Mouse (Mus musculus): ENCODE measurements around the gene 1810013L24Rik.

1810013L24Rik gene

DNA sequence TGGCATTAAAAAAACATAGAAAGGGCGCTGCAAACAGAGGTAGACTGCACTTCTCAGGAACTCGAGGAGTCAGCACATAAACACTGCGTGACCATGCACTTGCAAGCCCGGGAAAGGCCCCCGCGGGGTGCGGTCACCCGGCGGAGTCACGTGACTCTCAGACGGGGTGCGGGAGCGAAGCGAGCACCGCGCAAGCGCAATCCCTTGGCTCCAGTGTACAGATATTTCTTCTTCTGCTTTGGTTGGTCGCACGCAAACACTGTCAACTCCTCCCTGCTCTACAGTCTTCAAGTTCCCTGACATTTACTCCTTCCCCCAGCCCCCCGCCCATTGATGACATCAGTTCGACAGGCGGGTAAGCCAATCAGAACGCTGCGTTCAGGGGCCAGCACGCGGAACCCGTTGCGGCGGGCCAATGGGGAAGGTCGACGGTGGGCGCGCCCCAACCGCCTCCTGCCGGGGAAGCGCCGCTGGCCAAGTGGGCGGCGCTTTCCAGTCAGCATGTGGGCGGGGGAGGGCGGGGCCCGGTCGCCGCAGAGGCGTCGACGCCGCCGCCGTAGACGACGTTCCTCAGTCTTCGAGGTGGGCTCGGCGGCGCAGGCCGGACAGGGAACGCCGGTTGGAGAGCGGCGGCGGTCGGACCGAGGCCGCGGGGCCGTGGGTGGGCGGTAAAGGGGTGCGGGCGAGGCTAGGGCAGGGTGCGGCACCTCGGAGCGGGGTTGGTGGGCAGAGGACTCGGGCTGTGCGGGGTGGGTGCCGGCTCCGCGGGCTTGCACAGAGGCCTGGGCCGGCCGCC, at the start of gene 1810013L24Rik:
Gene 1810013L24Rik (plus strand): TSS at position 537 of the 796 bp plus-strand sequence.
- peak; percentile 93 for ATAC-seq (ENCODE audit: insufficient number of reproducible peaks, low FRiP score, low TSS enrichment)

DNA sequence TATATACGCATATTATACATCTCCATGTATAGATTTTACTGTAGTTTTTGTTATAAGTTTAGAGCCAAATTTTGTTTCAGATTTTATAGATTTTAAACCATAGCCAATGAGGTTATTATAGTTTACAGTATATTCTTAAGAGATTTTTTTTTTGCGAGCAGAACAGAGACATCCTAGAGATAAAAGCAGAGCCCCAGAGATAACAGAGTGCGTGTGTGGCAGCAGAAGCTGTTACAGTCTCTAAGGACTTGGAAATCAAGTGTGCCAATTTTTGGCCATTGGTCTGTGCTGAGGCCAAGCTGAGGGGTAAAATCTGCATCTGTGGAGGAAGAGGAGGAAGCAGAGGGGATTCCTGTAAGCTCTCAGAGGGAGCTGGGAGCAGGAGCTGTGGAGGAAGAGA, 49.7 kb upstream of the 1810013L24Rik start:
- ATAC-seq (ENCODE audit: insufficient number of reproducible peaks, low FRiP score, low TSS enrichment) = no peak

DNA sequence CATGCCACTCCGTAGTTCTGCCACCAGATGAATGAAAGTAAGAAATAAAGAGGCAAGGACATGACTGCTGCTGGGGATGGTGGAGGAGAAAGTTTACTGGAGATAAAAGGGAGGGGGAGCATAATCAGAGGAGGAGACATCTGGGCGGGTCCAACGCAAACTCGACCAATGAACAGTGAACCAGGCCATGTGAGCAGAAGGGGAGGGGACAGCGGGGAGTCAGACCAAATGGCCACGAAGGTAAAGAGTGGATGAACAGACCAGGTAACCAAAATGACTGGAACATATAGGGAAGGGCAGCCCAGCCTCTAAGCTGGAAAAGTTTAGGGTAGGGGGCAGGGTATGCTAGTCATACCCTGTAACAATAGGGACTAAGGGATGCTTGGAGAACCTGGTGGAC, 48.7 kb upstream of the 1810013L24Rik start:
- no peak for ATAC-seq (ENCODE audit: insufficient number of reproducible peaks, low FRiP score, low TSS enrichment)

- ATAC-seq (ENCODE audit: insufficient number of reproducible peaks, low FRiP score, low TSS enrichment) = no peak
Observed at GRCm38 (mm10) chr16:8781660-8782059, 48.2 kb upstream of the 1810013L24Rik start.

DNA sequence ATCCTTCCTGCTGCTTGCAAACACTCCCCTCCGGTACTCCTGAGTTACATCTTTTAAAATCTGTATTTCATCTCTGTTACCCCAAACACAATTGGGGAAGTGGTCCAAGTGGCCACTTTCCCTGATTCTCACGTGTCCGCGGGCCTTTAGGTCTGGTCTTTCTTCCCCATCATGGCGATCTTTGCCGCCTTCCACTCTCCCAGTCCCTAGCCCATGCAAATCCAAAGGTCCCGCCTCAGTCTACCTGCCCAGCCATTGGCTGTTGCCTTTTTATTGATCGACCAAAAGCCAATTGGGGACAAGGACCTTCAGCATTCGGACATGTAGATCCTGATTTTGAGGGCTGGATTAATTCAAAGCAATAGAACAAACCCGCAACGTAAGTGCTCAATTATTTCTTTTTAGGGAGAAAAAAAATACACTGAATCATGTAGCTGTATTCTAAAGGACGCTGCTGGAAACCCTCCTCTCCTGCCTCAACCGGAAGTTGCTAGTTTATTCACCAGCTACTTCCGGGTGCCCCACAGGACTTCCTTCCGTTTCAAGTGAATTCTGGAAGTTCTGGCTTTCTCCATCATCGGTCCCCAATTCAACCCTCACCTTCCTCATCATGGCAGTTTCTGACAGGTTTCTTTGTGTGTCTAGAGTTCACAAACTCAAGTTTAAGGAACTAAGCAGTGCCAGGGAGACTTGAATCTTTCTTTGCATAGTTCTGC, 46.5 kb upstream of the 1810013L24Rik start:
- no peak for ATAC-seq (ENCODE audit: insufficient number of reproducible peaks, low FRiP score, low TSS enrichment)

- no peak for ATAC-seq (ENCODE audit: insufficient number of reproducible peaks, low FRiP score, low TSS enrichment)
Observed at GRCm38 (mm10) chr16:8784753-8785152, 45.1 kb upstream of the 1810013L24Rik start.

GRCm38 (mm10) chr16:8790886-8791285, 39.0 kb upstream of the 1810013L24Rik start:
- ATAC-seq (ENCODE audit: insufficient number of reproducible peaks, low FRiP score, low TSS enrichment) = no peak

- no peak for ATAC-seq (ENCODE audit: insufficient number of reproducible peaks, low FRiP score, low TSS enrichment)
Observed at GRCm38 (mm10) chr16:8791949-8792557, 37.8 kb upstream of the 1810013L24Rik start, which contains the start of gene Usp7. Usp7 (minus strand) TSS chr16:8792308.

- ATAC-seq (ENCODE audit: insufficient number of reproducible peaks, low FRiP score, low TSS enrichment) = no peak
Observed at GRCm38 (mm10) chr16:8794952-8795351, 34.9 kb upstream of the 1810013L24Rik start.

DNA sequence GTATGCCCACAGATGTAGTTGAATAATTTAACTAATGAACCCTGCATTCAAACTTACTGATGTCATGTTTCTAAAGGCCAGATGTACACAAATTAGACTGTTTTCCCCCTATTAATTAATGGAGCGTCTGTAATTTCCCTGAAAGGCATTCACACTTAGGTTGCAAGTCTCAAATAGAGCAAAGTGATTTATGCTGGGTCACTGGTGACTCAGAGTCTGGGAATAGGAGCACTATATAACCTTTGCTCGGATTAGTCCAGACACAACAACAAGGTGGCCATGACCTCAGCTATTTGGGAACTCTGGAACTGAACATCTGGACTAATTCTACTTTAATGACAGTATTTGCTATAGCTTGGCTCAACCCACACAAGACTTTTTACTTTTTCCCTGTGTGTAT, 34.0 kb upstream of the 1810013L24Rik start:
- ATAC-seq (ENCODE audit: insufficient number of reproducible peaks, low FRiP score, low TSS enrichment) = no peak

DNA sequence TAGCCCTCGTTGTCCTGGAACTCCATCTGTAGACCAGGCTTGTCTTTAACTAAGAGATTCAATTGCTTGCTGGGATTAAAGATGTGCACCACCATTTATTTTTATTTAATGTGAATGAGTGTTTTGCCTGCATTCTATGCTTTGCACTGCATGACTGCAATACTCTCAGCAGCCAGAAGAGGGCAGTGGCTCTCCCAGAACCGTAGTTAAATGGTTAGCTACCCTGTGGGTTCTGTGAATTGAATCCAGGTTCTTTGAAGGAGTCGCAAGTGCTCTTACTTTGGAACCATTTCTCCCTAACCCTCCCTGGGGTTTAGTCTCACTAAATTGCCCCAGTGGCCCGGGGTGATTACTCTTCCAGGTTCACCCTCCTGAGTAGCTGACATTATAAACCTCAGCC, 23.2 kb upstream of the 1810013L24Rik start:
- no peak for ATAC-seq (ENCODE audit: insufficient number of reproducible peaks, low FRiP score, low TSS enrichment)

DNA sequence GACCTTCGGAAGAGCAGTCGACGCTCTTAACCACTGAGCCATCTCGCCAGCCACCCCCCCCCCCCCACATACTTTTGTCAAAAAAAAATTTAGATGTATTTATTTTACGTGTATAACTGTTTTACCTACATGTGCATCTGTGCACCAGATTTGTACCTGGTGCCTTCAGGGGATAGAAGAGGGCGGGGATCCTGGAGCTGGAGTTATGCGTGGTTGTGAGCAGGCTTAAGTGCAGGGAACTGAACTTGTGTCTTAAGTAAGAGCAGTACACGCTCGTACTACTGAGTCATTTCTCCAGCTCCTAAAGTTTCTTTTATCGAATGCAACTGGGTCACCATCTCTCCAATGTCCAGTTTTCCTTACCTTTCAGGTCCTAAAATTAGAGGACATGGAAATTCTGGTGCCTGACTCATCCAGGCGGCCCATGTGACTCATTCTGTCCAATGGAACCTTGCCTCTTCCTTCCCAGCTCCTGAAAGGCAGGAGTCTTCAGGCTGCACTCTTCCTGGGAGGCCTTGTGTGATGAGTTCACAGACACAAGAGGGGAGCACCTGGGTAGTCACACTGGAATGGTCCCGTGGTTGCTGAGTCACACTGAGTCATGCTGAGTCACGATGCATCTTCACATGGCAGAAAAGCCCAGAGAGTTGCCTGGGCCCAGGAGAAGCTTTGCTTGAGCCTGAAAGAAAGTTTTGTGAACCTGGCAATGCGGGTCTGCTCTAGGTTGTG, 19.3 kb upstream of the 1810013L24Rik start:
- ATAC-seq (ENCODE audit: insufficient number of reproducible peaks, low FRiP score, low TSS enrichment) = no peak

DNA sequence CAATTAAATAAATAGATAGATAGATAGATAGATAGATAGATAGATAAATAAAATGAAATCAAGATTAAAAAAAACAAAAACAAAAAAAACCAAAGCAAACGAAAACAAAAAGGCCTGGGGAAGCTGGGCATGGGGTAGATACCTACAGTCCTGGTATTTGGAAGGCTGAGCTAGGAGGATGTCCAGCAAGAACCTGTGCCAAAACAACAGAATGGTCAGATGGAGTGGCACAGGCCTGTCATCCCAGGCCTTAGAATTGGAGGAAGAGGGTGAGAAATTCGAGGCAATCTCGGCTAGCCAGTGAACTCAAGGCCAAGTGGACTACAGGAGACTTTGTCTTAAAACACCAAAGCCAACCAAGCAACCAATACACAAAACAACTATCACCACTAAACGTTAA, 12.0 kb upstream of the 1810013L24Rik start:
- ATAC-seq (ENCODE audit: insufficient number of reproducible peaks, low FRiP score, low TSS enrichment) = no peak; the same call in 1 of the 2 replicates

DNA sequence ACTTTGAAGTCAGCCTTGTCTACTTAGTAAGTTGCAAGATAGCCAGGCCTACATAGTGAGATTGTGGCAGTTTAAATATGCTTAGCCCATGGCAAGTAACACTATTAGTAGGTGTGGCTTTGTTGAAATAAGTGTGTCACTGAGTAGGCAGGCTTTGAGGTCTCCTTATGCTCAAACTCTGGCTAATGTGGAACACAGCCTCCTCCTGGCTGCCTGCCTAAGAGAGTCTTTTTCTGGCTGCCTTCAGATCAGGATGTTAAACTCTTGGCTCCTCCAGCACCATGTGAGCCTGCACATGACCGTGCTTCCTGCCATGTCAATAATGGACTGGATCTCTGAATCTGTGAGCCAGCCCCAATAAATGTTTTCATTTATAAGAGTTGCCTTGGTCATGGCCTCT, 8.5 kb upstream of the 1810013L24Rik start:
- no peak for ATAC-seq (ENCODE audit: insufficient number of reproducible peaks, low FRiP score, low TSS enrichment)

- ATAC-seq (ENCODE audit: insufficient number of reproducible peaks, low FRiP score, low TSS enrichment) = no peak
Observed at GRCm38 (mm10) chr16:8822586-8822985, 7.3 kb upstream of the 1810013L24Rik start.

GRCm38 (mm10) chr16:8823661-8824060, 6.2 kb upstream of the 1810013L24Rik start:
- no peak for ATAC-seq (ENCODE audit: insufficient number of reproducible peaks, low FRiP score, low TSS enrichment)

- ATAC-seq (ENCODE audit: insufficient number of reproducible peaks, low FRiP score, low TSS enrichment) = no peak
Observed at GRCm38 (mm10) chr16:8827366-8827765, 2.5 kb upstream of the 1810013L24Rik start.

DNA sequence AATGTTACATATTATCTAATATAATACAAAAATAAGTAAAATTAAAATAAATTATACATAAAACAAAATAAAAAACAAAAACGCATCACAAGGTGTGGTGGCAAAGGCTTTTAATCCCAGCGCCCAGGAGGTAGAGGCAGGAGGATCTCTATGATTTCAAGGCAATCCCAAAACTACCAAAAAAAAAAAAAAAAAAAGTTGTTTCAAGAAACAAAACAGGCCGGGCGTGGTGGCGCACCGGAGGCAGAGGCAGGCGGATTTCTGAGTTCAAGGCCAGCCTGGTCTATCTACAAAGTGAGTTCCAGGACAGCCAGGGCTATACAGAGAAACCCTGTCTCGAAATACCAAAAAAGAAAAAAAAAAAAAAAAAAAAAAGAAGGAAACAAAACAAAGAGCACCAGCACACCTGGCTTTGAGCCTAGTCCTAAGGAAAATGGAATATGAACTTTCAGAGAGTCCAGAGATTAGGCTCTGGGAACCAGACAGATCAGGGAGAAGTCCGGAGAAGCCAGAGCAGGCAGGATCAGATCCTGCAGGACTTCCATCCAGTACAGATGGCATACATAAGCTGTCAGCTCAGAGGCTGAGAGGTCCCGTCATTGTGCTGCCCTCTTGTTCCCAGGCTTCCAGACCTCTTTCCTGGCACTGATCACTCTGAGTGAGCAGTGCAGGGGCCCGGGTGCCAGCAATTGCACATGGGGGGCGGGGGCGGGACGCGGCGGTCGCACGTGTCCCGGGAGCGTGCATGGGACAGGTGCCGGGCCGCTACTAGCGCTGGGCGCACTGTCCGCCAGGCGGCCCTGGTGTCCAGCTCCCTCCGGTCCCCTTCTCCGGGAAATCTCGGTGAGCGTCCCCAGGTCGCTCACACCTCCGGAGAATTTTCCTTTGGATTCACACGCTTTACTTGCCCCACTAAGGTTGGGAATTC, 1.0 kb upstream of the 1810013L24Rik start:
- peak; percentile 67 for ATAC-seq (ENCODE audit: insufficient number of reproducible peaks, low FRiP score, low TSS enrichment)

DNA sequence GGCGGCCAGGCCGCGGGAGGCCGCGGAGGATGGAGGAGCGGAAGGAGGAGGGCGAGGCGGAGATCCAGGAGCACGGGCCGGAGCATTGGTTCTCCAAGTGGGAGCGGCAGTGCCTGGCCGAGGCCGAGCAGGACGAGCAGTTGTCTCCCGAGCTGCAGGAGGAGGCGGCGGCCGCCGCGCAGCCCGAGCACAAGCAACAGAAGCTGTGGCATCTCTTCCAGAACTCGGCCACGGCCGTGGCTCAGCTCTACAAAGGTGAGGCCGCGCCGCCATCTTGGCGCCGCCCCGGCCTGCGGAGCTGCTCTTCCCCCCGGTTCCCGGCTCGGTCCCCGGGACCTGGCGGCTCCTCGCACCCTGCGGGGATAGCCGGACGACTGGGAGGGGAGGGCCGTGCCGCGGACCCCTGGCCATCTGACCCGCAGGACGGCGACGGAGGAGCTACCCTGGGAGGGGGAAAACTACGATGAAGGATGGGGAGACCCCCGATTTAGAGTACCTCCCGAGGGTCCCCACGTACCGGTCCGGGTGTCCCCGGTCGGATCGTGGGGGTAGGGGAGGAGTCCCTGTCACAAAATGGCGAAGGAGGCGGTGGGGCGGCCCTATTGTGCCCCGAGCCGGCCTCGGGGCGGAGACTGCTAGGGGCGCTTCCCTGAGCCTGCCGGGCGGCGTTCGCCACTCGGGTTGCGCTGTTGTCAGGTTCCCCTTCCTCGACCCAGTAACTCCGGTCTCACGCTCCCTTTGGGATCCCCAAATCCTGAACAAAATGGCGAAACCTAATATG, 721 bp downstream of the 1810013L24Rik start:
- ATAC-seq (ENCODE audit: insufficient number of reproducible peaks, low FRiP score, low TSS enrichment) = 0 out of 2 replicates have a peak, but pooled peaks have one; percentile 7

All from cerebellum, adult (tissue).